Mouse (Mus musculus) left cerebral cortex, adult 2 months (tissue): Measurements from ENCODE around the gene Rasal1. TPM values are rescaled to one million over a fixed set of nuclear protein-coding genes. Genes with fewer than 3 reads are reported as not detected.

Experiments used
- DNase-seq, 2 experiments: peaks; one replicate each; pipeline ENCODE4 v3.0.0; 2021 to 2022; ENCODE audit warnings: low spot score in 2 of 2, mixed read lengths in 1 of 2; ENCODE audit errors: extremely low spot score in 1 of 2
- H3K27ac ChIP-seq: fragments of 200-600 bp; 2 replicates; pipeline ENCODE4 v1.8.1; 2022
- H3K4me3 ChIP-seq: fragments of 200-600 bp; 2 replicates; pipeline ENCODE4 v1.8.1; 2022
- CTCF ChIP-seq: fragments of 200-600 bp; IDR thresholded peaks from 2 replicates; pipeline ENCODE4 v1.8.1; 2022; ENCODE audit warnings: antibody characterized with exemption, mild to moderate bottlenecking, moderate library complexity
- intact Hi-C: fragments of 180-260 bp; cut with DNase I; formaldehyde crosslinking; loops from one replicate; pipeline ENCODE4 v1.15.1; 2025
- total RNA-seq, 2 experiments: library from RNA; stranded (reverse); gene quantifications; 2 replicates each; pipeline ENCODE4 v1.2.3; 2021

The Rasal1 gene
- total RNA-seq, 2 experiments from 2014 or later = 85.3 TPM

DNA sequence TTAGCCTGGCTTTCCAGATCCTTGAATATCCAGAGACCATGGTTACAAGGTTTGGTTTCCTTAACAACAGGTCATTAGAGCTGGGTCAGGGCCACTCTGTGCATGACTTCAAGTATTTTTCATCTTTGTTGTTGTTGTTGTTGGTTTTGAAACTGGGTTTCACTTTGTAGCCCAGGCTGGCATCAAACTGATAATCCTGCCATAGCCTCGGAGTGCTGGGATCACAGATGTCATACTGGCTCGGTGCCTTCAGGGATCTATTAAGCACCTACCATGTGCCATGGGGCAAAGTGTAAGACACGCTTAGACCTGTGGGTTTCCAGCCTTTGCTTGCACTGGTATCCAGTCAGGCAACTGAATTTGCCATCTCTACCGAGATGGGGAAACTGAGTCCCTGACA is 53.8 kb downstream of the Rasal1 start:
- Histone ChIP-seq H3K27ac (no peak overlapping the region), H3K4me3 (no peak overlapping the region)
- DNase-seq = no peak
- intact Hi-C loops = no loop called here
- no peak for TF ChIP-seq CTCF

GRCm38 (mm10) chr5:120702969-120703368 is 54.4 kb downstream of the Rasal1 start:
- DNase-seq = no peak
- intact Hi-C loops = no loop called here
- Histone ChIP-seq H3K4me3 (no peak overlapping the region), H3K27ac (no peak overlapping the region)
- TF ChIP-seq CTCF = no peak

- no peak for DNase-seq
- Histone ChIP-seq H3K27ac (no peak overlapping the region), H3K4me3 (no peak overlapping the region)
- TF ChIP-seq CTCF = no peak
- intact Hi-C loops = no loop called here
These were observed 55.0 kb downstream of the Rasal1 start for GRCm38 (mm10) chr5:120703660-120704059.

DNA sequence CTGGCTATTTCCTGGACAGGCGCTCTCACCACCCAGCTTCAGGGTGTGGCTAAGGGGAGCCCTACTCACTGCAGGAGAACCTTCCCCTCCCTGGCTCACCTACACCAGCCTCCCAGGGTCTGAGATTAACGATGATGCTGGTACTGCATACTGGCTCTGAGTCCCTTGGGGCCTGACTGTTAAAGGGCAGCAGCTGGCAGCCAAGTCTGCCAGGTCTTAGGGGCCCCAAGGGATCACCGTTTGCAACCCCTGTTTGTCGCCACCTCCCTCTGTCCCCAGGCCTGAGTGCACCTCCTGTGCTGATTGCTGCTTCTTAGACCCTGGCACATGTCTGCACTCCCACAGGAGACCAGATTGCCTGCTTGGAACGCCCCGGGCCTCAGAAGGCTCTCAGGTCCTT is 55.8 kb downstream of the Rasal1 start:
- DNase-seq = no peak
- Histone ChIP-seq H3K27ac (no peak overlapping the region), H3K4me3 (no peak overlapping the region)
- intact Hi-C loops = no loop called here
- no peak for TF ChIP-seq CTCF

- no peak for TF ChIP-seq CTCF
- Histone ChIP-seq H3K27ac (no peak overlapping the region; the same call in 1 of the 2 replicates), H3K4me3 (peak overlapping the region; percentile 4)
- peak; percentile 44 to 47 for DNase-seq
- intact Hi-C loops = no loop called here
These were observed 57.9 kb downstream of the Rasal1 start for GRCm38 (mm10) chr5:120706541-120706940.

- Histone ChIP-seq H3K27ac (no peak overlapping the region; the same call in 1 of the 2 replicates), H3K4me3 (peak overlapping the region; percentile 4)
- intact Hi-C loops = no loop called here
- no peak for TF ChIP-seq CTCF
- DNase-seq = no peak
These were observed 58.4 kb downstream of the Rasal1 start for GRCm38 (mm10) chr5:120706976-120707375.

- Histone ChIP-seq H3K4me3 (peak overlapping the region; percentile 91), H3K27ac (peak overlapping the region; percentile 92)
- intact Hi-C loops = loop anchor here (1.0 kb wide), 1 partner anchor 30 kb away; no protein-coding TSS in a partner anchor
- TF ChIP-seq CTCF = no peak
- peak; percentile 48 to 54 for DNase-seq
These were observed 61.7 kb downstream of the Rasal1 start for GRCm38 (mm10) chr5:120710161-120710825.

- no peak for TF ChIP-seq CTCF
- intact Hi-C loops = loop anchor here (1.0 kb wide), 1 partner anchor 31 kb away; no protein-coding TSS in a partner anchor
- H3K27ac ChIP-seq = peak overlapping the region; percentile 92
- peak in 1 of 2 experiments; percentile 41 for DNase-seq
- peak overlapping the region; percentile 91 for H3K4me3 ChIP-seq
These were observed 62.2 kb downstream of the Rasal1 start for GRCm38 (mm10) chr5:120710826-120711248.

- TF ChIP-seq CTCF = no peak
- H3K4me3 ChIP-seq = peak overlapping the region; percentile 91
- peak overlapping the region; percentile 92 for H3K27ac ChIP-seq
- intact Hi-C loops = no loop called here
- peak; percentile 86 for DNase-seq
These were observed 62.8 kb downstream of the Rasal1 start for GRCm38 (mm10) chr5:120711416-120711815.

DNA sequence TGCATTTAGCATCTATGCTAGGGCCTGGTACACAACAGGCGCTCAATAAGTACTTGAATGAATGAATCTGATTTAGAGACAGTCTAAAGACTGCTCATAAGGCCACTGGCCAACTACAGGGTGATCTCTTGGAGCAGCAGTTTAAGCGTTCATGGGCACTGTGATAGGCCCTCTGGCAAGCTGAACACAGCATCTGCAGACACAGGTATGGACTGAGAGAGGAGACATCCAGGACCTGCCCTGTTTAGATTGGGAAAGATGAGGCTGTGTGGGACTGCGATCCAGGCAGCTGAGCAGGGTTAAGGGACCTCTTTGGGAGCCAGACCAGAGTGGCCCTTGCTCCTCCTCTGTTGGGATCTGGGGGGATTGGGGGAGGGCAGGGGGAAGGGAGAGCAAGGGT is 63.2 kb downstream of the Rasal1 start, which contains the start of gene Dtx1:
TSS of gene Dtx1 (minus strand) at position 101 of the 400 bp plus-strand sequence.
- Histone ChIP-seq H3K4me3 (peak within 1 kb of the TSS; percentile 91), H3K27ac (peak within 1 kb of the TSS; percentile 92)
- DNase-seq = no peak
- TF ChIP-seq CTCF = no peak
- intact Hi-C loops = no loop called here

- intact Hi-C loops = loop anchor here (1.0 kb wide), 1 partner anchor 92 kb away; no protein-coding TSS in a partner anchor
- no peak overlapping the region for H3K27ac ChIP-seq
- no peak overlapping the region for H3K4me3 ChIP-seq
- no peak for DNase-seq
- TF ChIP-seq CTCF = no peak
These were observed 64.1 kb downstream of the Rasal1 start for GRCm38 (mm10) chr5:120712721-120713120.

DNA sequence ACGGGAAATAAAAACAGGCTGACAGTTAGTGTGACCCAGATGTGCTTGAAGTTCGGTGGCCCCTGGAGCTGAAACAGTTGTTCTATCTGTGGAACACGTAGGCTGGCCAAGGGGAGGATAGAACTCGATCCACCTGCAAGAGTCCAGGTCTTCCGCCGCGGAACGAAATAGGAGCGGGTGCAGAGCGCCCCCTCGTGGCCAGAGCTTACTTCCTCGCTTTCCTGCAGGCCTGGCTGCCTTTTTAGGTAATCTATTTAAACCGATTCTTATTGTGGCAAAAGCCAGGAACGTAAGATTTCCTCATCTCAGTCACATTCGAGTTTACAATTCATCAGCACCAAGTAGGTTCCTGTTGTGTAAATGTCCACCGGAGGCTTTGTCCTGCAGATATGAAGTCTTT is 65.7 kb downstream of the Rasal1 start:
- peak; percentile 99 for TF ChIP-seq CTCF
- H3K27ac ChIP-seq = no peak overlapping the region
- intact Hi-C loops = no loop called here
- peak; percentile 82 to 86 for DNase-seq
- H3K4me3 ChIP-seq = no peak overlapping the region

- intact Hi-C loops = no loop called here
- no peak overlapping the region for H3K27ac ChIP-seq
- H3K4me3 ChIP-seq = no peak overlapping the region
- TF ChIP-seq CTCF = no peak
- no peak for DNase-seq
These were observed 68.5 kb downstream of the Rasal1 start for GRCm38 (mm10) chr5:120717136-120717535.
